Mouse (Mus musculus) megakaryocyte, embryonic 14.5 days (primary cell): Measurements from ENCODE around the gene Nin. TPM values are rescaled to one million over a fixed set of nuclear protein-coding genes. Genes with fewer than 3 reads are reported as not detected.
A peak's percentile ranks its signal among the peaks of the same experiment; 100 is the strongest.

Source experiments
- H3K27me3 ChIP-seq: replicated peaks from 2 replicates; pipeline ENCODE3; 2012; ENCODE audit warnings: inconsistent platforms
- H3K36me3 ChIP-seq: replicated peaks from 2 replicates; pipeline ENCODE3; 2012; ENCODE audit warnings: low read length, inconsistent platforms, mixed read lengths
- H3K4me1 ChIP-seq: 2 replicates; pipeline ENCODE4 v1.6.1; 2012; ENCODE audit warnings: inconsistent platforms
- H3K4me3 ChIP-seq: replicated peaks from 2 replicates; pipeline ENCODE3; 2012; ENCODE audit warnings: moderate library complexity, mild to moderate bottlenecking, inconsistent platforms
- H3K9me3 ChIP-seq: 2 replicates; pipeline ENCODE4 v1.6.1; 2012; ENCODE audit warnings: inconsistent platforms
- FLI1 ChIP-seq: IDR thresholded peaks from 2 replicates; pipeline ENCODE4 v1.6.1; 2012; ENCODE audit warnings: low read length, inconsistent platforms, mixed read lengths
- GATA1 ChIP-seq: IDR thresholded peaks from 3 replicates; pipeline ENCODE4 v1.6.1; 2012; ENCODE audit warnings: mixed read lengths, low read length, inconsistent platforms, borderline replicate concordance
- polyA plus RNA-seq: library from polyadenylated mRNA; stranded (reverse); fragments of >175 nt; gene quantifications from 2 replicates; pipeline ENCODE4 v1.2.3, GENCODE M21; 2012; ENCODE audit warnings: low replicate concordance; ENCODE audit not compliant: insufficient read depth

Gene Nin
- polyA plus RNA-seq, 1 experiment = 5.0 TPM

- Histone ChIP-seq H3K36me3 (peaks cover 70% of the 10 kb centered on the region), H3K9me3 (no peaks in the 10 kb centered on the region), H3K27me3 (no peaks in the 10 kb centered on the region), H3K4me1 (peaks cover 56% of the 10 kb centered on the region), H3K4me3 (peak overlapping the region; percentile 46)
- TF ChIP-seq FLI1 (no peak), GATA1 (no peak)
Observed at GRCm38 (mm10) chr12:70084198-70084597, 29.3 kb downstream of the Nin start.

DNA sequence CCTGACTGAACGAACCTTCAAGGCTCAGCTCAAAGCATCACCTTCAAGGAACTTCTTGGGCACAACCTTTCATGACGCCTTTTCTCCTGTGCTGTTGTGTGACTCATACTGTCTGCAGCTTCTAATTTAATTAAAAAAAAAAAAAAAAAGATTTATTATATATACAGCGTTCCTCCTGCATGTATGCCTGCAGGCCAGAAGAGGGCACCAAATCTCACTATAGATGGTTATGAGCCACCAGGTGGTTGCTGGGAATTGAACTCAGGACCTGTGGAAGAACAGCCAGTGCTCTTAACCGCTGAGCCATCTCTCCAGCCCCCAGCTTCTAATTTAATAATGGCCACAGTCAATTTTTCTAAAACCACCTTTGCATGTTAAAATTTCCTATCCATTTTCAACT lies 29.8 kb downstream of the Nin start:
- Histone ChIP-seq H3K9me3 (no peaks in the 10 kb centered on the region), H3K4me3 (no peak overlapping the region), H3K4me1 (peaks cover 56% of the 10 kb centered on the region), H3K36me3 (peaks cover 71% of the 10 kb centered on the region), H3K27me3 (no peaks in the 10 kb centered on the region)
- TF ChIP-seq FLI1 (no peak), GATA1 (no peak)

DNA sequence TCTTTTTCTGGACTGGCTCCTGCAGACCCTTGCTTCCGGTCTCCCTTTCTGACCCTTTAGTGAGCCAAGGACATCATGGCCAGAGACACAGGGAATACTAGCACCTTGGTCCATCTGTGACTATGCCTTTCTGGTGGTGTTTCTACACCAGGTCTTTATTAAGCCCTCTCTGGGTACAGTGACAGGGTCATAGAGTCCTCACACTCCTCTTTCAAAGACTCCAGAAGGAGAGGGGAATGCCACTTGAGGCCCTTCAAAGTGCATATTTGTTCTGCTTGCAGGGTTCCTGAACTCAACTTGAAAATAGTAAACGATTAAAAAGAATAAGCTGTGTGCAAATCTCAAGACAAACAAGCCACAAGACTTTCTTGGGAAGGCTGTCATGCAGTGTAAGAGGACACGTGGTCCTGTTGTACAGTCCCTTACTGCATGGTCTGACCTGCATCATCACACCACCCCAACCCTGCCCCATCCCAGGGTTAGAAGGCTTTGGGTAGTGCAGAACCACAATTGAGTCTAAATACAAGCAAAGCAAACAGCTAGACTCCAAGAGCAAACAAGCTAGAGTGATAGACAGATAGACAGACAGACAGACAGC lies 30.5 kb downstream of the Nin start:
- Histone ChIP-seq H3K4me3 (no peak overlapping the region), H3K27me3 (no peaks in the 10 kb centered on the region), H3K36me3 (peaks cover 72% of the 10 kb centered on the region), H3K4me1 (peaks cover 57% of the 10 kb centered on the region), H3K9me3 (no peaks in the 10 kb centered on the region)
- TF ChIP-seq FLI1 (no peak), GATA1 (no peak)

- H3K4me1 ChIP-seq = peaks cover 59% of the 10 kb centered on the region
- H3K9me3 ChIP-seq = no peaks in the 10 kb centered on the region
- peaks cover 72% of the 10 kb centered on the region for H3K36me3 ChIP-seq
- H3K4me3 ChIP-seq = peak overlapping the region; percentile 50
- TF ChIP-seq FLI1 (no peak), GATA1 (no peak)
- no peaks in the 10 kb centered on the region for H3K27me3 ChIP-seq
Observed at GRCm38 (mm10) chr12:70082485-70082884, 31.0 kb downstream of the Nin start.

- TF ChIP-seq GATA1 = no peak
- TF ChIP-seq FLI1 = no peak
- H3K9me3 ChIP-seq = no peaks in the 10 kb centered on the region
- no peak overlapping the region for H3K4me3 ChIP-seq
- H3K4me1 ChIP-seq = peaks cover 47% of the 10 kb centered on the region
- no peaks in the 10 kb centered on the region for H3K27me3 ChIP-seq
- peaks cover 76% of the 10 kb centered on the region for H3K36me3 ChIP-seq
Observed at GRCm38 (mm10) chr12:70078471-70079025, 35.0 kb downstream of the Nin start.

DNA sequence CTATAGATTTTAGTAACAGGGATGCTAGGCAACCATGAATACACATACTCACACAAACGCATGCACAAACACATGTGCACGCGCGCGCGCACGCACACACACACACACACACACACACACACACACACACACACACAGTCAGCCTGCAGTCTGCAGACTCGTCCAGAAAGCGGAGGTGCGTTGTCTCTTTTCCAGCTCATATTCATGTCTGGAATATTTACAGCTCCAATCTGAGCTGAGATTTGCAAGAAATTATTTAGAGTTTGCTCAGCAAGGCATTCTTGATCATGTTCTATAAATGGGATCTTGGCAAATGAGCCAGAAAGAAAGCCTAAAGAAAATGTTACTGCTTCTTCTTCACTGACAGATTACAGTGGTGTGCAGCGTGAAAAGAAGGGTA lies 37.0 kb downstream of the Nin start:
- Histone ChIP-seq H3K9me3 (no peaks in the 10 kb centered on the region), H3K36me3 (peaks cover 81% of the 10 kb centered on the region), H3K4me1 (peaks cover 34% of the 10 kb centered on the region), H3K4me3 (no peak overlapping the region), H3K27me3 (no peaks in the 10 kb centered on the region)
- TF ChIP-seq GATA1 (no peak), FLI1 (no peak)

GRCm38 (mm10) chr12:70075001-70075400 lies 38.5 kb downstream of the Nin start:
- Histone ChIP-seq H3K4me3 (peak overlapping the region; percentile 7), H3K36me3 (peaks cover 86% of the 10 kb centered on the region), H3K9me3 (no peaks in the 10 kb centered on the region), H3K4me1 (peaks cover 42% of the 10 kb centered on the region), H3K27me3 (no peaks in the 10 kb centered on the region)
- TF ChIP-seq FLI1 (no peak), GATA1 (no peak)

GRCm38 (mm10) chr12:70070888-70071287 lies 42.6 kb downstream of the Nin start:
- Histone ChIP-seq H3K4me3 (no peak overlapping the region), H3K27me3 (no peaks in the 10 kb centered on the region), H3K9me3 (no peaks in the 10 kb centered on the region), H3K36me3 (peaks cover 82% of the 10 kb centered on the region), H3K4me1 (peaks cover 23% of the 10 kb centered on the region)
- TF ChIP-seq FLI1 (no peak), GATA1 (no peak)

GRCm38 (mm10) chr12:70070306-70070705 lies 43.2 kb downstream of the Nin start:
- no peak for TF ChIP-seq FLI1
- H3K36me3 ChIP-seq = peaks cover 76% of the 10 kb centered on the region
- no peaks in the 10 kb centered on the region for H3K27me3 ChIP-seq
- H3K4me1 ChIP-seq = peaks cover 17% of the 10 kb centered on the region
- no peak overlapping the region for H3K4me3 ChIP-seq
- H3K9me3 ChIP-seq = no peaks in the 10 kb centered on the region

GRCm38 (mm10) chr12:70068647-70069257 lies 44.8 kb downstream of the Nin start:
- peaks cover 79% of the 10 kb centered on the region for H3K36me3 ChIP-seq

More at GRCm38 (mm10) chr12:70068647-70069257, 44.8 kb downstream of the Nin start:
- TF ChIP-seq GATA1 = no peak
- no peak for TF ChIP-seq FLI1
- Histone ChIP-seq H3K9me3 (no peaks in the 10 kb centered on the region), H3K4me3 (no peak overlapping the region), H3K4me1 (peaks cover 9% of the 10 kb centered on the region), H3K27me3 (no peaks in the 10 kb centered on the region)
